Mouse (Mus musculus) erythroblast, embryonic 14.5 days (primary cell): ENCODE data around the gene Slx1b.

Experiments
- GATA1 ChIP-seq: IDR thresholded peaks from 2 replicates; pipeline ENCODE4 v1.6.1; 2012; ENCODE audit warnings: low read length, inconsistent platforms, mixed read lengths
- TAL1 ChIP-seq: IDR thresholded peaks from 3 replicates; pipeline ENCODE4 v1.6.1; 2012; ENCODE audit warnings: low read length, inconsistent platforms, mixed read lengths

GRCm38 (mm10) chr7:126665269-126665668 lies 30.3 kb downstream of the Slx1b start:
- TF ChIP-seq GATA1: no peak
- TF ChIP-seq TAL1: no peak
